Mouse (Mus musculus) monocyte, adult 5-6 weeks (primary cell): ENCODE measurements at regions not wholly inside any gene's neighbourhood (a gene's known extent, or its start where the extent isn't known, plus 50 kb on each side); places are given as distances from the start of the nearest gene placed in this dataset.

ENCODE experiments used
- ATAC-seq: fragments of 153-309, 156-312 bp; replicated peaks from 2 replicates; pipeline ENCODE4 v1.8.0; 2017; ENCODE audit warnings: mild to moderate bottlenecking; ENCODE audit not compliant: low TSS enrichment, insufficient number of reproducible peaks, severe bottlenecking, poor library complexity, low FRiP score

DNA sequence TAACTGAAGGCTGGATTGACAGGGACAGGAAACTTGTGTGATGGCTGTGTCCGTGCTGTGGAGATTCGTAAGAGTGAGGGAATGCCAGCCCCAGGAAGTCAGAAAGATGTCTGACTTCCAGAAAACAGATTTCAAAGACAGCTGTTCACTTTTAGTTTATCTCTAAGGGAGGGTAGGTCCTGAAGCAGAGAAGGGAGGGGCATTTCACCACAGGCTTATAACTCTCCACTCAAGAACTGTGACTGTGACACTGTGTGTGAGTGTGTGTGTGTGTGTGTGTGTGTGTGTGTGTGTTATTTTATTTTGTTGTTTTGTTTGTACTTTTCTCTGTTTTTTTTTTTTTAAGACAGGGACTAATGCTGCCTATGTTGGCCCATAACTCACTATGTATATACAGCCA is 109.1 kb upstream of the Sox5 start:
- ATAC-seq: no peak

DNA sequence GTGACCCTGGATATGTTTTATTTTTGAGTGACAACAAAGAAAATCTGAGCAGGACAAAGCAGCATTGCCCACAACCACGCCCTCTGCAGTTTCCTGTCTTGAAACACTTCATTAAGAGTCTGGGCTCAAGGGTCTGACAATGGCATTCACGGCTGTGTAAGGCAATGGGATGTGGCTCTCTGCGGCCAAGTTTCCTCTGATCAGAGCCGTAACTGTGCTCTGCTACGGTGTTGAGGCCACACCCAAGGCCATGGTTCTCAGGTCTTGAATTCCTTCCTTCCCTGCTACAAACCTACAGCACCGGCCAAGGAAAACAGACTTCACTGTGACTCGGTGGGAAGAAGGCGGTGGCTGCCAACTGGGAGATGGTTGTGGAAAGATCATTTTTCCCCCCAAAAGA is 108.4 kb upstream of the Sox5 start:
- no peak for ATAC-seq

DNA sequence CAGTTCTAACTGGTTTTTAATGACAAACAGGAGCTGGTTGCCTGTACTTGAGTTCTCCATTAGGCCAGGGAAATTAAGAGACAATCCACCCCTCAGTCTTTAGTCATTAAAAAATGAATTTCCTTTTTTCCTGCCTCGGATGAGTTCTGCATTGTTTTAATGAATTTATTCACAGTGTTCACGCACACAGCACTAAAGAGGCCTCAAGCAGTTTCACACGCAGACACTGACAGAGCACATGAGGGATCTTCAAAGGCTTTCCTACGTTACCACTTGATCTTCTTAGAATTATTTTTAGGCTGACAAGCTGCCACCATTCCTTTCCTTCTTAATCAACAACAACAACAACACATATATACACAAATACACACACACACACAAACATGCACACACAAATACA is 101.3 kb upstream of the Sox5 start:
- ATAC-seq: no peak

DNA sequence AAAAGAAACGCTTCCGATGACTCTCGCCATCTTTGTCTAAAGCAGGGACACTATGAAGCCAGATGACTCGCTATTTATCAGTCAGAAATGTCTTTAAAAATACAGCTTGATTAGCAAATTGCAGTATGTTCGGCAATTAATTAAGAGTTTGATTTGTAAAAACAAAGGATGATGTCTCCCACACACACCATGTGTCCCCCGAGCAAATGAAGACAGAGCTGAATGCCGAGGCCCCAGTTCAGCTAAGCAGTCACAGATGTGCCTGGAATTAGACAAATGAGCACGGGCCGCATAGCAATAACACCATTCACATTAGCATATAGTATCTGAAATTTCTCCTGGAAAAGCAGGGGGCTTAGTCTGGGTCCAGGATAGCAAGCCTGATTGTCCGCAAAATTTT is 98.3 kb upstream of the Sox5 start:
- no peak for ATAC-seq

DNA sequence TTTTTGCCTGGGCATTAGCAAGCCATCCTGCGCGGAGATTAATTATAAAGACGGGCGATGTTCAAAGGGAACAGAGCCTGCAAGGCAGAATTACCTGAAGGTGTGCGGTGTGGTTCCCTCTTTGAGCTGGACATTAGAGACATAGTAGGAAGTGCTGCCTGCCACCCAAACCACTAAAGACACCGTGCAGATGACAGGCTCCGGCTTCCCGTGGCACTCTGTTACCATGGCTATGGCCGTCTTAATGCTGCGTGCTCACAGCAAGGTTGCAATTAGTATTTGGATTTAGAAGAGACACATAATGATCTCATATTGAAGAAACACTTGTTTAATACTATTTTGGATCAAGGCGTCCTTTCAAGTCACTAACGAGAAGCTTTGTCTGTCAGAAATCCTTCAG is 95.0 kb upstream of the Sox5 start:
- no peak for ATAC-seq

DNA sequence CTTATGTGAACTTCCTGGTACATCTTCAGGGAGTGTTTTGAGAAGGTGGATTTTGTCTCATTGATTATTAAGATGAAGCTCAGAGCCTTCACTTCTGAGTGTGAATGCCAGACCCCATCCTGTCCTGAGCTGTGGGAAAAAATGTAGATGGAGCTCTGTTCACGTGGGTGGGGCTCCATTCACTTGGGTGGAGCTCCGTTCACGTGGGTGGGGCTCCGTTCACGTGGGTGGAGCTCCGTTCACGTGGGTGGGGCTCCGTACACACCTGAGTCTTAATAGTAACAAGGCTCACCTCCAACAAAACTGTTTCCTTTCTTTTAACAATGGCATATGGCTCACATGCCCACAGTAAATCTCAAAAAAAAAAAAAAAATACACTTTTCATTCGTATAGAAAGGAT is 94.1 kb upstream of the Sox5 start:
- ATAC-seq: no peak

DNA sequence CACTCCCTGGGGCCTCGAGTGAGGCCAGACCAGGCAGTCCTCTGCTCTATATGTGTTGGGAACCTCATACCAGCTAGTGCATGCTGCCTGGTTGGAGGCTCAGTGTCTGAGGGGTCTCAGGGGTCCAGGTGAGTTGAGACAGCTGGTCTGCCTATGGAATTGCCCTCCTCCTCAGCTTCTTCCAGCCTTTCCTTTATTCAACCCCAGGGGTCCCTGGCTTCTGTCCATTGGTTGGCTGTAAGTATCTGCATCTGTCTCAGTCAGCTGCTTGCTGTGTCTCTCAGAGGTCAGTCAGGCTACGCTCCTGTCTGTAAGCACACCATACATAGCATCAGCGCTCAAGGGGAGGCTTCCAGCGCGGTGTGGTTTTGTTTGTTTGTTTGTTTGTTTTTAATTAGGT is 92.5 kb upstream of the Sox5 start:
- ATAC-seq: no peak

DNA sequence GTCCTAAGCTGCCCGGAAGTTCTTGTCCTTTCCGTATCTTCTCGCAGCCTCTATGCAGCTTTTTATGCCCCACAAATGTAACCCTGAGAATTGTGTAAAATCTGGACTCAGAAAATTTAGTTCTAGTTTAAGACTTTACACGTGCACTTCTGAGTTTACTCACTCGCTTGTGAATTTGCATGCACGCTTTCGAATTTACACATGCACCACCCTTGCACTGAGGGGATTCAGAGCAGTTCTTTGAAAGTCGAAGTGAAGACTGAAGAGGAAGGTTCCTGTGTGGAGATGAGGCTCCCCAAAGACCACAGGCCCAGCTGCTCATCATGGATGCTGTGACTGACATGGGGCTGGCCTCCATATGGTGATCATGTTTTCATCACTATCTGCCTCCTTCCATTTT is 89.2 kb upstream of the Sox5 start:
- ATAC-seq: no peak

DNA sequence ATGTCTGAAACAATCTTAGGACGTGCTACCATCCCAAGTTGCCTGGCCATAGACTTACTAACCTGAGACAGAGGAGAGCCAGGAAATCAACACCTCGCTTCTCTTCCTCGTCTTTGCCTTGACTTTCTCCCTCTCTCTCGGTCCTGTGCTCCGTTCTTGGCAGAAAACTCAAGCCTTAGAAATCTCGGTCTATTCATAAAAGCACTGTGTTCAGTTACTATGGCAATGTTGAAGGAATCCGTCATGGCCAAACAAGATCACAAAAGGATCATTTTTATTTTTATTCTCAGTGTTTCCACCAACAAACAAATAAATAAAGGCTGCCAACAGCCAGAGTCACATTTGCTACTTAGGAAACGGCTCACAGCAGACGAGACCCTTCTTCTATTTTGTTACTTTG is 85.6 kb upstream of the Sox5 start:
- no peak for ATAC-seq

DNA sequence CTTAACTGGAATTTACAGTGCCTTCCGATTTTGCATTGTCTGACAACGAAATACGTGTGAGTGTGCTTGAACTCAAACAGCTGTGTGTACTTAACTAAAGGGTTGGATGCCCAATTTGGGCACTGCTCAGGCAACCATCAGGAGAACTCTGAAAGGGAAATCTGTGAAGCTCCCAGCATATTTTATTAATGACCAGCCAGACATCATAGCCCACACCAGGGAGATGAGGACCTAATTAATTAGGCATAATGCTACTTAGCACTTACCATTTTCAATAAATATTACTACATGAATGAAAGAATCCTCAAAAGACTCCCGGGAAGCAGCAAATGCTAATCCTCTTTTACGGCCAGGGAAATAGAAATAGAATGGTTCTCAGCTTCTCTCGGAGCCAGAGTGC is 82.2 kb upstream of the Sox5 start:
- ATAC-seq: no peak

DNA sequence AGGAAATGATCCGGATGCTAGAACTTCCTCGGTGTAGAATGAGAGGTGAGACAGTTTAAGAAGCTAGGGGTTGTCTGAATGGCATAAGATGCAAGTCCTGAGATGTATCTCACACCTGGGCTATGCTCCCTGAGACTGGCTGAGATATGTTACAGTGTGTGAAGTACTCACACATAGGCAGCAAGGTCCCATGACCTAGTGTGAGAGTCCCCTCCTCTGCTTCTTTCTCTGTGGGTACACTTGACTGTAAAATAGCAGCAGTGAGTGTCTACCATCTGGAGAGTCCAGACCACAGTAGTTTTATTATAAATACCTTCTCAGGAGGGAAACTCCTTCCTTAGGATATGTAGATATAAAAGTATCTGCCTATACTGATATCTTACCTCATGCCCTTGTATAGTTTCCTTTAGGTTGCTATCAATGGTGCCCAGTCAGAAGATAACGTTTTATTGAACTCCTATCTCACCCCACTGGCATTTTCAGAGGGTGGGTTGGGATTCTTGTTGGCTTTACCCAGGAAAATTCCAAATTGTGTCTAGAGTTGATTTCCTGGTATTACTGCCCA is 81.7 kb upstream of the Sox5 start:
- ATAC-seq: no peak

DNA sequence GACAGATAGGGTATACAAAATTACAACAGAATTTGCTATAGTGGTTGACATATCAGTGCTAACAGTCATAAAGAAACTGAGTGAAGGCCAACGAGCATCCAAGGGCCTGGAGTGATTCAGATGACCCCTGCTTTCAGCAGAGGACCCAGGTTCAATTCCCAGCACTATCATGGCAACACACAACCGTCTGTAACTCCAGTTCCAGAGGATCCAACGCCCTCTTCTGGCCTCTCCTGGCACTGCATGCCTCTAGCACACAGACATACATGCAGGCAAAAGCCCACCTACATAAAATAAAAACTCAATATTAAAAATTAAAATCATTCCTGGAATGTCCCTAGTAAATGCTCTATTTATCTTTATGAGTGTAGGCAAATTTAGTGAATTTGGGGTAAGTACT is 59.7 kb upstream of the Sox5 start:
- ATAC-seq: no peak

DNA sequence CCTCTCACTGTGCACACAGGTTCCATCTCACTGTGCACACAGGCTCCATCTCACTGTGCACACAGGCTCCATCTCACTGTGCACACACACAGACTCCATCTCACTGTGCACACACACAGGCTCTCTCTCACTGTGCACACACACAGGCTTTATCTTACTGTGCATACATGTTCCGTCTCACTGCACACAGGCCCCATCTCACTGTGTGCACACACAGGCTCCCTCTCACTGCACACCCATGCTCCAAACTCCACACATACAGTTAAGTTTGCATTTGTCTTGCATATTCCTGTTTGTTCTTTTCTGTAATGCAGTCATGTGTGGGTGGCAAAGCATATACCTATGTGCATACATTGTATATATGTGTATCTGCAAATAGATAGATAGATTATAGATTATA is 57.6 kb upstream of the Sox5 start:
- no peak for ATAC-seq

DNA sequence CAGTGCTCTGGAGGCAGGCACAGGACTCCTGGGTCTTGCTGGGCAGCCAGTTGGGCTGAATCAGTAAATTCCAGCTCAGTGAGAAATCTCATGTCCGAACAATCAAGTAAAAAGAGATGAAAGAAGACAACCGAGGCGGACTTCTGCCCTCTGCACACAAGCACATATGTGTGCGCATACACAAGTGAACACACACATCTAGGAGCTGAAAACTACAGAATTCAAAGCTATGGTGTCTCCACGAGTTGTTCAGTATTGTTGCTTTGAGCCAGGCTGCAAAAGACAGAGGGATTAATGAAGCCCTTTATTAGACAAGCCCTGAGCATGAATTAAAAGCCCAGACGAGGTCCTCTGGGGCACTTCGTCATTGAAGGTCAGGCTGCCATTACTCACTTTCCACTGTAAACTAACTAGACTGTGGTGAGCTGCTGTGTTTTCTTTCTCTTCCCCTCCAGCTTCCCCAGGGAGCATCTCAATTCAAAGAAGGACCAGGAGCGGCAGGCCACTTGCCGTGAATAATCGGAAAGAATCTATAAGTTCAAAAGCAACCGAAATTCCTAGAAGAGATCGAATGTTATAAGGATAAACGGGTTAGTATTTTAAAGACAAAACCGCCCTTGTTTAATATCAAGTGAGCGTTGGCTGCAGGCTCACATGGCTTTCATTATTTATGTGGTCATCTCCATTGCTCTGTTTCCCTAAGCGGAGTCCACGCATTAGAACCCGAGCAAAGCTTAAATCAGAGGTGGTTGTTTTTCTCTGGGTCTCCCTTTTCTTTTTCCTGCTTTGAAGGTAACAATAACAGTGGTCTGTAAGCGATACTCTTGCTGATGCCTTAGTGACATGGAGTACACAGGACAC is 52.8 kb upstream of the Sox5 start:
- no peak for ATAC-seq
